Comparison of ENCODE assay signal across 17 mouse cellular contexts in genomic region chr11:104234680-104235079, GRCm38 (mm10). TPM values are rescaled to one million over a fixed set of nuclear protein-coding genes. Genes with fewer than 3 reads are reported as not detected.
A peak's percentile ranks its signal among the peaks of the same experiment; 100 is the strongest.
DNase-seq lines count a peak whose midpoint lies in the region; ATAC-seq and TF ChIP-seq lines count a peak whose summit lies in the region.
"Had no signal": no experiment of that assay in that cellular context is flagged by ENCODE, and none has a peak within 500 bp of the region (broad histone marks: within the 10 kb centered on the region; RNA-seq: fewer than 3 reads in every experiment).

No protein-coding gene starts in this region.

- H3K27ac ChIP-seq in hindbrain, embryonic 13.5 days, result peak overlapping the region; percentile 99
- H3K27ac ChIP-seq in midbrain, postnatal 0 days (ENCODE audit: low read depth, low read length), result peak overlapping the region; percentile 99; the same call in 1 of the 2 replicates
- H3K27ac ChIP-seq: liver, embryonic 15.5 days; macrophage had no signal

- 24% methylated on average over 6 of the region's 6 CpGs for WGBS in hindbrain, embryonic 13.5 days
- WGBS in midbrain, postnatal 0 days, result 33% methylated on average over 6 of the region's 6 CpGs

- H3ac ChIP-seq in C2C12 (ENCODE audit: control insufficient read depth, insufficient read length, low read depth), result no peak overlapping the region

- no peaks in the 10 kb centered on the region for H3K36me3 ChIP-seq in C2C12 (ENCODE audit: control insufficient read depth, insufficient read depth)
- no peaks in the 10 kb centered on the region for H3K36me3 ChIP-seq in hindbrain, embryonic 13.5 days
- no peaks in the 10 kb centered on the region for H3K36me3 ChIP-seq in midbrain, postnatal 0 days (ENCODE audit: insufficient read depth, low read length)
- H3K36me3 ChIP-seq: liver, embryonic 15.5 days had no signal

- no peaks in the 10 kb centered on the region for H3K79me2 ChIP-seq in C2C12 (ENCODE audit: control insufficient read depth, insufficient read depth)

- peak; percentile 49 for DNase-seq in brain, adult 2 months (ENCODE audit: low read depth, low spot score)
- no peak for DNase-seq in midbrain, postnatal 0 days (ENCODE audit: low spot score)
- DNase-seq in thymus, postnatal 4 days, result no peak
- no peak for DNase-seq in spleen, postnatal 14 days (ENCODE audit: low spot score in 2 of 2)
- no peak for DNase-seq in kidney, postnatal 10 days
- DNase-seq: cerebellum, postnatal 36 days; gastrocnemius, postnatal 14 days had no signal

- no peak overlapping the region for H3K4me3 ChIP-seq in C2C12 (ENCODE audit: insufficient read depth, poor library complexity, severe bottlenecking)
- H3K4me3 ChIP-seq in hindbrain, embryonic 13.5 days, result peak overlapping the region; percentile 80
- H3K4me3 ChIP-seq in midbrain, postnatal 0 days (ENCODE audit: low read depth, low read length), result peak overlapping the region; percentile 89
- H3K4me3 ChIP-seq: erythroblast, embryonic 14.5 days; liver, embryonic 15.5 days had no signal

- no peaks in the 10 kb centered on the region for H3K9me3 ChIP-seq in hindbrain, embryonic 13.5 days
- no peaks in the 10 kb centered on the region for H3K9me3 ChIP-seq in midbrain, postnatal 0 days (ENCODE audit: low read length)
- H3K9me3 ChIP-seq: liver, embryonic 15.5 days had no signal

- H3K4me2 ChIP-seq in hindbrain, embryonic 13.5 days, result peak overlapping the region; percentile 80
- peak overlapping the region; percentile 81 for H3K4me2 ChIP-seq in midbrain, postnatal 0 days (ENCODE audit: low read depth, low read length, poor library complexity, severe bottlenecking)
- H3K4me2 ChIP-seq: liver, embryonic 15.5 days had no signal

- no peaks in the 10 kb centered on the region for H3K27me3 ChIP-seq in C2C12 (ENCODE audit: control insufficient read depth, insufficient read depth, insufficient read length)
- peaks cover 23% of the 10 kb centered on the region for H3K27me3 ChIP-seq in hindbrain, embryonic 13.5 days
- no peaks in the 10 kb centered on the region for H3K27me3 ChIP-seq in midbrain, postnatal 0 days (ENCODE audit: insufficient read depth, low read length)

- no peak for TF ChIP-seq CTCF in C2C12 (IDR thresholded peaks at IDR 0.05; ENCODE audit: control insufficient read depth, insufficient read depth, insufficient read length)
- TF ChIP-seq CTCF in midbrain, postnatal 0 days (IDR thresholded peaks at IDR 0.05), result no peak

- H3K4me1 ChIP-seq in hindbrain, embryonic 13.5 days (replicated peaks), result peaks cover 60% of the 10 kb centered on the region
- H3K4me1 ChIP-seq in midbrain, postnatal 0 days (ENCODE audit: insufficient read depth, low read length), result peaks cover 20% of the 10 kb centered on the region

- peak overlapping the region; percentile 98 for H3K9ac ChIP-seq in hindbrain, embryonic 13.5 days
- peak overlapping the region; percentile 98; the same call in 1 of the 2 replicates for H3K9ac ChIP-seq in midbrain, postnatal 0 days (replicated peaks; ENCODE audit: low read length, poor library complexity, severe bottlenecking)
- H3K9ac ChIP-seq: liver, embryonic 15.5 days had no signal

- no peak for ATAC-seq in hindbrain, embryonic 13.5 days (ENCODE audit: low FRiP score)
- ATAC-seq in midbrain, postnatal 0 days (ENCODE audit: low FRiP score), result no peak
- ATAC-seq: intestine, embryonic 16.5 days had no signal

- no peaks in the 10 kb centered on the region for H3K79me3 ChIP-seq in C2C12 (ENCODE audit: low read depth)

TF ChIP-seq in C2C12, 6 proteins besides CTCF, POLR2A, EP300 and RAD21:
- TF ChIP-seq USF1 (IDR thresholded peaks at IDR 0.05; ENCODE audit: low read depth), result no peak
- TF ChIP-seq MYOD1 (IDR thresholded peaks at IDR 0.05; ENCODE audit: control insufficient read depth, insufficient read length, low read depth), result peak; percentile 76
- TF ChIP-seq FOSL1 (IDR thresholded peaks at IDR 0.05; ENCODE audit: insufficient read depth, low read length, poor library complexity, severe bottlenecking), result no peak
- no peak for TF ChIP-seq MAX (IDR thresholded peaks at IDR 0.05)
- no peak for TF ChIP-seq CEBPB (IDR thresholded peaks at IDR 0.05; ENCODE audit: low read depth)
- no peak for TF ChIP-seq MYOG (IDR thresholded peaks at IDR 0.05; ENCODE audit: control insufficient read depth, extremely low read depth, insufficient read length)
TF ChIP-seq in C2C12: peak in this region for 1.

RNA-seq across cellular contexts. Expression of gene Mapt, which starts 3.5 kb away (rescaled TPM):
- polyA plus RNA-seq in C2C12 (2012; fragmentation: generic; extraction: Trizol), result 2.6 TPM
- 711 and 738 TPM in 2 replicates for polyA plus RNA-seq in hindbrain, embryonic 13.5 days (2015; fragmentation: Nextera tagmentation; extraction: Ambion mirVana)
- 673 and 700 TPM in 2 replicates for total RNA-seq in midbrain, postnatal 0 days (2014; rRNA removed)
- polyA plus RNA-seq in midbrain, postnatal 0 days (2015; fragmentation: Nextera tagmentation; extraction: Ambion mirVana), result 1,369 and 1,377 TPM in 2 replicates
- polyA plus RNA-seq: erythroblast, embryonic 14.5 days; macrophage had no signal

RNA-seq across cellular contexts. Expression of gene Sppl2c, which starts 48.6 kb away (rescaled TPM):
- polyA plus RNA-seq in C2C12 (2012; fragmentation: generic; extraction: Trizol), result not detected
- polyA plus RNA-seq in hindbrain, embryonic 13.5 days (2015; fragmentation: Nextera tagmentation; extraction: Ambion mirVana), result not detected in 2 replicates
- total RNA-seq in midbrain, postnatal 0 days (2014; rRNA removed), result not detected in 2 replicates
- not detected in 2 replicates for polyA plus RNA-seq in midbrain, postnatal 0 days (2015; fragmentation: Nextera tagmentation; extraction: Ambion mirVana)
- total RNA-seq: gastrocnemius, postnatal 14 days; left cerebral cortex, postnatal 36 days; neutrophil, adult 5-6 weeks had no signal
- polyA plus RNA-seq: erythroblast, embryonic 14.5 days; heart, embryonic 14.5 days; intestine, embryonic 16.5 days; liver, embryonic 15.5 days; macrophage; stomach, embryonic 16.5 days had no signal

Comparison
In these comparisons a context has a peak if more than half of its experiments do, and no peak if none do; other contexts are left out.
1. RNA of gene Mapt, which starts 3.5 kb away (polyA plus RNA-seq): 1,369 to 1,377 TPM in midbrain, postnatal 0 days and 711 to 738 TPM in hindbrain, embryonic 13.5 days; 2.6 TPM in C2C12 (single experiment); every median in the first group is over 100 times any median in the second.